Mouse (Mus musculus): ENCODE data around the gene Entpd7. TPM values are rescaled to one million over a fixed set of nuclear protein-coding genes. Genes with fewer than 3 reads are reported as not detected.

The Entpd7 gene
- polyA plus RNA-seq, 1 experiment from 2014 or later, result 9.5 TPM

DNA sequence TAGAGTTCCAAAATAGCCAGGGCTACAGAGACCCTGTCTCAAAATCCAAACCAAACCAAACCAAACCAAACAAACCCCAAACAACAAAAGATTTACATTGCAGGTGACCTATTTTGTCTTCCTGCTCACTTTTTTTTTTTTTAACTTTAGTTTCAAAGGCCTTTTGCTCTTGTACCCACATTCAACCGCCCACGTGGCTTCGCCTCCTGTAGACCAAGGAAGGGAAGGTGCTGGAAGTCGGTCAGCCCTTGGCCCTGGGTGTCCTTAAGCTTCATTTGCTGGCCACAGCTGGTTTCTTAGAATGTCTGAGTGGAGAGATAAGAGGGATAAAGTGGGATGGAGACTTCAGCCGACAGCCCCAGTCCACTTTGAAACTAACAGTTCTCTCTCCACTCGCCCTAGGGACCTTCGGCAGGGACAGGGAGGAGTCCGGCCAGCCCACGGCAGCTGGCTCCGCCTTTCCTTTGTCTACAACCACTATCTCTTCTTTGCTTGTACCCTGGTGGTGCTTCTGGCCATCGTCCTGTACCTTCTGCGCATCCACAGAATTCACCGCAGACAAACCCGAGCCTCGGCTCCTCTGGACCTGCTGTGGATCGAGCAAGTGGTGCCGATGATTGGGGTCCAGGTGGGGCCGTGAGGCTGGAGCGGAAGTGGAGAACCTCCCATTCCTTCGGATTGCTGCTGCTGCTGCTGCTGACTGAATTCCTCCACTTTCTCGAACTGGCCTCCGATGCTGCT, 40.0 kb downstream of the Entpd7 start:
- Histone ChIP-seq H3K9me3 (replicated peaks) (no peaks in the 10 kb centered on the region), H3K9ac (replicated peaks) (no peak overlapping the region), H3K27ac (replicated peaks) (no peak overlapping the region), H3K27me3 (replicated peaks) (no peaks in the 10 kb centered on the region), H3K4me1 (no peaks in the 10 kb centered on the region), H3K36me3 (peaks cover 57% of the 10 kb centered on the region), H3K4me3 (replicated peaks) (no peak overlapping the region; the same call in 1 of the 2 replicates), H3K4me2 (peak overlapping the region; percentile 34)
- no peak for ATAC-seq (ENCODE audit: low FRiP score)
- 42% methylated on average over 22 of the region's 22 CpGs for WGBS

DNA sequence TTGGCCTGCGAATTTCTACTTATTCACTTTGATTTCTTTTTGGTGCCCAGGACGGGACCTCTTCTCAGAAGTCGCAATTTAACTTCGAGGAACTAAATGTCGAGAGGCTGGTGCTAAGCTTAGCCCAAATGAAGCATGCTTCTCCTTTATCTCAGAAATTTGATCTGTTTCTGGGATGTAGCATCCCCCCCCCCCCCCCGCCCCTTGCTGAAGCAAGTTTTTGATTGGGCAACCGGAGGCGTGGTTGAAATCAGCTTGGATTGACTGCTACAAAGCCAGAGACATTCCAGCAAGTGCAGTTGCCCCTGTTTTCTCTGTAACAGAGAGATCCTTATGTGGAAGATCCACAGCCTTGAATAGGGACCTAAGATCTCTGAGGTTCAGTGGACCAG, 40.6 kb downstream of the Entpd7 start:
- peaks cover 60% of the 10 kb centered on the region for H3K36me3 ChIP-seq
- ATAC-seq (ENCODE audit: low FRiP score), result no peak

DNA sequence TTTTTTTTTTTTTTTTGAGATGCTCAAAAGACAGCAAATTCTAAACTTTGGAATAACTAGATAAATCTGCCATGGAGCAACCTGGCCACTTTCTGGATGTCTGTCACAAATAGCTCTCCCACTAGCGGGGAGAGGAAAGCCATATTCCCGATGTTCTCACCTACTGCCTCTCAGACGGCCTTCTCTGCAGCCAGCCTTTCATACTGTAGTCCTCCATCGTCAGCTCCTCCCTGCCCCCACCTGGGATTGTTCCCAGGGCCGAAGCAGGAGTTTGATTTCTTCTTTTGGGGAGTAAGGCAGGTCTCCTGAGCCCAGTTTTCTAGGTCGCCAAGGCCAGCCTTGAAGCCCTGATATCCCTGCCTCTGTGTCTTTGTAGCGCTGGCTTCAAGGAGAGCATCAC, 41.7 kb downstream of the Entpd7 start:
- Histone ChIP-seq H3K36me3 (peaks cover 57% of the 10 kb centered on the region), H3K9me3 (replicated peaks) (no peaks in the 10 kb centered on the region), H3K4me1 (no peaks in the 10 kb centered on the region), H3K27me3 (replicated peaks) (no peaks in the 10 kb centered on the region), H3K4me2 (no peak overlapping the region), H3K4me3 (replicated peaks) (no peak overlapping the region), H3K27ac (replicated peaks) (no peak overlapping the region), H3K9ac (replicated peaks) (no peak overlapping the region)
- WGBS, result 69% methylated on average over 7 of the region's 7 CpGs
- ATAC-seq (ENCODE audit: low FRiP score), result no peak

More for the DNA sequence above, 40.6 kb downstream of the Entpd7 start:
- Histone ChIP-seq H3K9ac (replicated peaks) (no peak overlapping the region), H3K4me2 (peak overlapping the region; percentile 34), H3K4me3 (replicated peaks) (no peak overlapping the region), H3K4me1 (no peaks in the 10 kb centered on the region), H3K27me3 (replicated peaks) (no peaks in the 10 kb centered on the region), H3K27ac (replicated peaks) (no peak overlapping the region), H3K9me3 (replicated peaks) (no peaks in the 10 kb centered on the region)
- 43% methylated on average over 8 of the region's 8 CpGs for WGBS

DNA sequence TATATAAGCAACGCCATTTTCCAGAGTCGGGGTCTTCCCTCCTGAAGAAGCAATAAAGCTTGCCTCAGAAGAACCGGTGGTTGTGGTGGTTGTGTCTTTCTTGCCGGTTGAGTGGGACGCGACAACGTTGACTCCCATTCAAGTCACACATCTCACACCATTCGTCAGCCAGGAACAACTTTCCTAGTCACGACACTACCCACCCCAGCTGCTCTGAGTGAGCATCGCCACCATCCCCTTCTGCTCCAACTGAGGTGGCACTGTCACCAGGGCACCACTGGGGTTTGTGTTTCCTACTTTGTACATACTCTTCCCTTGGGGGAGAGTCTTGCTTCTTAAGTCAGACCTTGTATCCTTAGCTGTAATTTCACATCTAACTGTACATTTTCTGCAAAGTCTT, 48.9 kb downstream of the Entpd7 start:
- Histone ChIP-seq H3K27me3 (replicated peaks) (no peaks in the 10 kb centered on the region), H3K4me2 (no peak overlapping the region), H3K4me1 (no peaks in the 10 kb centered on the region), H3K4me3 (replicated peaks) (no peak overlapping the region), H3K36me3 (peaks cover 82% of the 10 kb centered on the region), H3K27ac (replicated peaks) (no peak overlapping the region), H3K9me3 (replicated peaks) (no peaks in the 10 kb centered on the region), H3K9ac (replicated peaks) (no peak overlapping the region)
- whole genome bisulfite sequencing, result 94% methylated on average over 10 of the region's 10 CpGs
- no peak for ATAC-seq (ENCODE audit: low FRiP score)

DNA sequence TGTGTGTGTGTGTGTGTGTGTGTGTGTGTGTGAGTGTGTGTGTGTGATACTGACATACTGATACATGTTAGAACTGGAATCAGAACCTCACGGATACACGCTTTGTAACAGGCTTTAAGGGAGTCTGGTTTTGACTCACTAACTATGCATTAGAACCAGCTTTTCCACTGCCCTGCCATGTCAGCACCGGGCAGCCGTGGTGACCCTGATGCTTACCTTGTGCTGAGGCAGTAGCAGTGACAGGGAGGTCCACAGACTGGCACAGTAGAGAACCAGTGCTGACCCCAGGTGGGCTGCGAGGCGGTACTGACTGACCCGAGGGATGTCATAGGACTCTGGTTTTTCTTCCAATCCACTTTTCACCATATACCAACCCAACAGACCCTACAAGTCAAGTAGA, 53.9 kb downstream of the Entpd7 start:
- 97% methylated on average over 7 of the region's 7 CpGs for WGBS

DNA sequence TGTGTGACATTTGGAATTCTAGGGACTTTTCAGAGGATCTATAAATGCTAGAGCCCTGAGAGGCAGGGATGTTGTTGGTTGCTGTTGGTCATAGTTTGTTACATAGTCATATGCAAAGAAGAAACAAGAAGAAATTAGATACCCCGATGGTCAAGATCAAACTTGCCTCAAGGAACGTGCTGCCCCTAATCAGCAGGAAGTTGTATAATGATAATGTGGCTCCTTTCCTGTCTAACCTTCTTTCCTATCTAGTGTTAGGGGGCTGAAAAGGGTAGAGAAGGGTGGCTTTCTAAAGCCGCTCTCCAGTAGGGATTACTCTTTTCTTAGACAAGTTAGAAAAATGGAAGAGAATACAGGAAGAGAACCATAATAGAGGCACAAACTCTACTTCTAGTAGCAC, 56.3 kb downstream of the Entpd7 start:
- Histone ChIP-seq H3K27ac (replicated peaks) (no peak overlapping the region), H3K4me1 (no peaks in the 10 kb centered on the region), H3K4me2 (no peak overlapping the region), H3K27me3 (replicated peaks) (no peaks in the 10 kb centered on the region), H3K9me3 (replicated peaks) (no peaks in the 10 kb centered on the region), H3K4me3 (replicated peaks) (no peak overlapping the region), H3K9ac (replicated peaks) (no peak overlapping the region), H3K36me3 (peaks cover 79% of the 10 kb centered on the region)
- 95% methylated on average over 3 of the region's 3 CpGs for WGBS
- ATAC-seq (ENCODE audit: low FRiP score), result no peak

More for the DNA sequence above, 53.9 kb downstream of the Entpd7 start:
- H3K4me2 ChIP-seq, result no peak overlapping the region
- no peaks in the 10 kb centered on the region for H3K4me1 ChIP-seq
- peaks cover 85% of the 10 kb centered on the region for H3K36me3 ChIP-seq
- H3K9me3 ChIP-seq (replicated peaks), result no peaks in the 10 kb centered on the region
- no peak overlapping the region for H3K27ac ChIP-seq (replicated peaks)
- H3K9ac ChIP-seq (replicated peaks), result no peak overlapping the region
- no peak for ATAC-seq (ENCODE audit: low FRiP score)
- H3K27me3 ChIP-seq (replicated peaks), result no peaks in the 10 kb centered on the region
- no peak overlapping the region for H3K4me3 ChIP-seq (replicated peaks)

DNA sequence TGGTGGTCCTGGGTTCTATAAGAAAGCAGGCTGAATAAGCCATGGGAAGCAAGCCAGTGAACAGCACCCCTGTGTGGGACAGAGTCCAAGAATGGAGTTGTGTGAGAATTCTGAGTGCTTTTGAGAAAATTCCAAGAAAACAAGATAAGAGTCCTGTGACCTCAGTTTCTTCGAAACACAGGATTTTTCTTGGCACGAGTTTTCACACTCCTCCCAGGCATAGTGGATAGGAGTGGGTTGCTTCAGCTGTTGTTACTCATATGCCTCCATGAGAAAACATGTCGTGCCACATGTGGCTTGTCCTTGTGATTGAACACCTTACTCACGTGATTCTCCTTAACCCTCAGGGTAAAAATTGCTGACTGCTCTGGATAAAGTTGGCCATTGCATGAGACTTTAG, 58.4 kb downstream of the Entpd7 start:
- Histone ChIP-seq H3K9me3 (replicated peaks) (no peaks in the 10 kb centered on the region), H3K36me3 (peaks cover 64% of the 10 kb centered on the region), H3K4me3 (replicated peaks) (no peak overlapping the region), H3K27ac (replicated peaks) (no peak overlapping the region), H3K4me2 (no peak overlapping the region), H3K27me3 (replicated peaks) (no peaks in the 10 kb centered on the region), H3K4me1 (peaks cover 12% of the 10 kb centered on the region), H3K9ac (replicated peaks) (no peak overlapping the region)
- WGBS, result 97% methylated on average over 4 of the region's 4 CpGs
- no peak for ATAC-seq (ENCODE audit: low FRiP score)

DNA sequence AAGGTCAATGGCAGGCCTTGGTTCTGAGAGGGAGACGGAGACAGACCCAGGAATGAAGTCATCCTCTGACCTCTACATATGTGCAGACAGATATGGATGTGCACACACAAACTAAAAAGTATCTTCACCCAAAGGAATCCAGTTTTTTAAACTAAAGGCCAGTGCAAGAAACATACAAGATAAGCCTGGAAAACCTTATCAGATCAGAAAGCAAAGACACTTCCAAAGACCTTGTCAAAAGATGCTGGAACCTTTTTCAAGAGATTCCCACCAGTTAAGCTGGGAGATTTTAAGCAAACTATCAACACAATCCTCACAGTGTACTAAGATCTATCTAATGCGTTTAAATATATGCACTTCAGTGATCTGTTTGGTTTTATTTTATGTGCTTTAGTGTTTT, 60.5 kb downstream of the Entpd7 start:
- H3K36me3 ChIP-seq, result peaks cover 47% of the 10 kb centered on the region
- no peak overlapping the region for H3K4me3 ChIP-seq (replicated peaks)
- H3K27ac ChIP-seq (replicated peaks), result no peak overlapping the region
- no peak overlapping the region for H3K4me2 ChIP-seq
- ATAC-seq (ENCODE audit: low FRiP score), result no peak
- 95% methylated on average over 2 of the region's 2 CpGs for WGBS
- H3K9ac ChIP-seq (replicated peaks), result no peak overlapping the region
- no peaks in the 10 kb centered on the region for H3K27me3 ChIP-seq (replicated peaks)
- H3K9me3 ChIP-seq (replicated peaks), result no peaks in the 10 kb centered on the region
- H3K4me1 ChIP-seq, result peaks cover 19% of the 10 kb centered on the region

DNA sequence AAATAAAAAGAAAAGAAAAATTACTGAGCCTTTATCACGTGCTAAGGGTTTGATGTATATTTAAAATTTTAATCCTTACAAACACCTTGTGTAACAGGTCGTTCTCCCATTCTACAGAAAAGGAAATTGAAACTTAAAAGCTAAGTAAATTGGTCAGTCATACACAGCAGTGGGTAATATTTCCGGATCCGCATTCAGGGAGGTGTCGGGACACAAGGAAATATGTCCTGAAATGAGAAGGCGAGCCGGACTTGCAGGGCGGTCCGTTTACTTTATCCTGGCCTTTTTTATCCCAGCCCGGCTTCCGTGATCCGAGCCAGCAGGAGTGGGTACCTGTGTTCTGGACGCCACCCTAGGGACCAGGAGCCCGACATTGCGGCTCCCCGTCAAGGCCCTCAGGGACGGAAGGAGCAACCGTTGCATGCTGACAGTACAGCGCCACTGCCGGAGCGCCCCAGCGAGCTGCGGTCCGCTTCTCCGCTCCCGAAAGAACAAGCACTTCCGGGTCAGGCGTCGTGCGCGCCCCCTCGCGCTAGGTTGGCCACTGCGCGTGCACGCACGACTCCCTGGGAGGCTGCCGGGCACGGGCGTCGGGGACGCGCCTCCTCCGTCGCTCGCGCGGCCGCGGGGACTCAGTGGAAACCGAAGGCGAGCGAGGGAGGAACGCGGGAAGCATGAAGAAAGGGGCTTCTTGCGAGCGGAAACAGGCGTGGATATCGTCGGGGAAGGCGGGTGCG, 63.2 kb downstream of the Entpd7 start, which contains the start of the genes Cutc and Cox15:
Cutc (plus strand) TSS at position 508 of the 737 bp plus-strand sequence.
Cox15 (minus strand) TSS at position 512 of the 737 bp plus-strand sequence.
- H3K9me3 ChIP-seq (replicated peaks), result no peaks in the 10 kb centered on the region
- peak; percentile 95 for ATAC-seq (ENCODE audit: low FRiP score)
- under 1% methylated on average over 62 of the region's 62 CpGs for WGBS

DNA sequence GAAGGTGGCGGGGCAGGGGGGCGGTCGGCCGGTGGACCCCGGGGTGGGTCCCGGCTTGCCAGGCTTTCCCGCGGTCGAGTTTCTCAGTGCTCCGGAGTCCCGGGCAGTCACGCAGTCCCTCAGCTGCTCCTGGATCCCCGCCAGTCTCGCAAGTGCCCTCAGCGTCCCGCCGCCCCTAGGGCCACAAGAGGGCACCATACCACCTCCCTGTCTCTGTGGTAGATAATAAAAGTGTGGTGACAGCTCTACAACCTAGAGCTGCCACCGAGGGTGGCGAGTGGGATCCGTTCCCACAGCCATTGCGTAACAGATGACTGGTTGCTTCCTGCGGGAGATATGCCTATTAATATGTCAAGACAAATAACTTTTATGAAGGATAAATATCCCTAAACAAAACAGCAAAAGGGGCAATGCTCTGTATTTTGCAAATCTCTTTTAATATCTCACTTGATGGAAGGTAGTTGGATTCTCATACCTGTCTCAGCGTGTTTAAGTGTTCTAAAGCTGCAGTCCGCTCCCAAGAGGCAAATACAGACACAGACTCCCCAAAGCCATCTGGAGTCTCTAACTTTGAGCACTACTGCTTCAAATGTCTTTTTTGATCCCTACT, 63.9 kb downstream of the Entpd7 start:
- peaks cover 16% of the 10 kb centered on the region for H3K36me3 ChIP-seq
- H3K27ac ChIP-seq (replicated peaks), result peak overlapping the region; percentile 97
- H3K9me3 ChIP-seq (replicated peaks), result no peaks in the 10 kb centered on the region
- H3K27me3 ChIP-seq (replicated peaks), result no peaks in the 10 kb centered on the region
- 1% methylated on average over 23 of the region's 24 CpGs for WGBS
- ATAC-seq (ENCODE audit: low FRiP score), result peak; percentile 89
- H3K4me1 ChIP-seq, result peaks cover 19% of the 10 kb centered on the region
- peak overlapping the region; percentile 83 for H3K9ac ChIP-seq (replicated peaks)
- peak overlapping the region; percentile 70 for H3K4me2 ChIP-seq
- H3K4me3 ChIP-seq (replicated peaks), result peak overlapping the region; percentile 81

More for the DNA sequence above, 63.2 kb downstream of the Entpd7 start, which contains the start of the genes Cutc and Cox15:
- H3K9ac ChIP-seq (replicated peaks), result peak within 1 kb of the TSS; percentile 83
- peak within 1 kb of the TSS; percentile 97 for H3K27ac ChIP-seq (replicated peaks)
- no peaks in the 10 kb centered on the region for H3K27me3 ChIP-seq (replicated peaks)
- peak within 1 kb of the TSS; percentile 81 for H3K4me3 ChIP-seq (replicated peaks)
- peak within 1 kb of the TSS; percentile 70 for H3K4me2 ChIP-seq
- H3K36me3 ChIP-seq, result peaks cover 22% of the 10 kb centered on the region
- H3K4me1 ChIP-seq, result peaks cover 19% of the 10 kb centered on the region

DNA sequence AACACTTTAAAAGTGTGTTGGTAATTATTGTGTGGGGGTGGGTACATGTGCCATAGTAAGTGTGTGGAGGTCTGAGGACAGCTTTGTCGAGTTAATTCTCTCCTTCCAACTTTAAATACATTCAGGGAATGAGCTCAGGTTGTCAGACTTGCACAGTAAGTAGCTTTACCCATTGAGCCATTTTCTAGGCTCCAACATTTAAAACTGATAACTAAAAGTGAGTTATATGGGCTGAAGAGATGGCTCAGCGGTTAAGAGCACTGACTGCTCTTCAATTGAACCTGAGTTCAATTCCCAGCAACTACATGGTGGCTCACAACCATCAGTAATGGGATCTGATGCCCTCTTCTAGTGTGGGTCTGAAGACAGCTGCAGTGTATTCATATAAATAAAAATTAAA, 64.8 kb downstream of the Entpd7 start:
- no peak overlapping the region for H3K4me3 ChIP-seq (replicated peaks)
- no peak overlapping the region for H3K4me2 ChIP-seq
- 73% methylated on average over 2 of the region's 2 CpGs for WGBS
- peaks cover 19% of the 10 kb centered on the region for H3K4me1 ChIP-seq
- no peaks in the 10 kb centered on the region for H3K9me3 ChIP-seq (replicated peaks)
- ATAC-seq (ENCODE audit: low FRiP score), result no peak
- no peak overlapping the region for H3K9ac ChIP-seq (replicated peaks)
- no peak overlapping the region for H3K27ac ChIP-seq (replicated peaks)
- no peaks in the 10 kb centered on the region for H3K27me3 ChIP-seq (replicated peaks)
- H3K36me3 ChIP-seq, result peaks cover 7% of the 10 kb centered on the region; the same call in 1 of the 2 replicates

All from neural tube, embryonic 15.5 days (tissue).